Mouse (Mus musculus) cerebellum, adult (tissue): ENCODE results near the gene Nav3.

ENCODE experiments used
- ATAC-seq: cut with Nextera tagmentation; 2 replicates; pipeline ENCODE4 v1.9.2; 2017; ENCODE audit warnings: mild to moderate bottlenecking, moderate library complexity, mixed read lengths; ENCODE audit not compliant: insufficient number of reproducible peaks, low FRiP score, low TSS enrichment

The Nav3 gene

DNA sequence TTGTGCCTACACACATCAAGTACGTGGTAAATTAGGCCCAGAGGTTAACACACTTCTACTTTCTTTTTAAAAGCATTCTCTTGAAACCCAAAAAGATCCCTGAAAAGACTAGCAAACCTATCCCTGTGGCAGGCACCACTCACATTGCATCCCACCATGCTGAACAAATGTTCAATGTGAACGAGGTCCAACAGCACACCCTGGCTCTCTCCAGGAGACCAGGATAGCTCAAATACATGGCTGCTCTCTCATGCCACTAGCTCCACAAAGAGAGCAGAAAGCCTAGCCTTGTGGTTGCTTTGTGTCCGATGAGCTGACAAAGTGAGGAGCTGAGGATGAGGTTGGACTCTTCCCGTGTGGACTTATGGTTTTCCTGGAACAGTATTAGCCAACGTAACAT lies 249.6 kb downstream of the Nav3 start:
- peak; percentile 81 for ATAC-seq

DNA sequence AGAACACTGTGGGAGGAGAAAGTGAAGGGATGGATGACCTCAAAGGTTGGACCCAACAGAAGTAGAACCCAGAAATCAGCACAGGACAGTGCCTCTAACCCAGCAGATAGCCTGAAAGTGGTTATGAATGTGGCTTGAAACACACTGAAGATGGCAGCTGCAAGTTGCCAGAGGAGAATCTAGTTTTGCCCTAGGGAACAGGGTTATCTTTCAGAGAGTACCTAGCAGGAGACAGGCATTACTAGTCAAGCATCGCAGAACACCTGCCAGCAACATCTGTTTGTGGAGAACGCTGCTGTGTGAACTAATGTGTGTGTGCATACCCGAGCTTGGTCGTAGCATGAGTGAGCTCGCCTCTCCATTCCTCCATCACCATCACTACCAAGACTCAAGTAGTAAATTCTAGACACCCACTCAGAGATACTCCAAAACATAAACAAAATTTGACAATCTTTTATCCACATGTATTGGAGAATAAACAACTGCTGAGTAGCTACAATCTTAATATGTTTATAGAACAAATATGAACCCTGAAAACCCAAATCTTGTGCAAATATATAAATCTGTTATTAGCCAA lies 251.8 kb downstream of the Nav3 start:
- ATAC-seq: no peak

DNA sequence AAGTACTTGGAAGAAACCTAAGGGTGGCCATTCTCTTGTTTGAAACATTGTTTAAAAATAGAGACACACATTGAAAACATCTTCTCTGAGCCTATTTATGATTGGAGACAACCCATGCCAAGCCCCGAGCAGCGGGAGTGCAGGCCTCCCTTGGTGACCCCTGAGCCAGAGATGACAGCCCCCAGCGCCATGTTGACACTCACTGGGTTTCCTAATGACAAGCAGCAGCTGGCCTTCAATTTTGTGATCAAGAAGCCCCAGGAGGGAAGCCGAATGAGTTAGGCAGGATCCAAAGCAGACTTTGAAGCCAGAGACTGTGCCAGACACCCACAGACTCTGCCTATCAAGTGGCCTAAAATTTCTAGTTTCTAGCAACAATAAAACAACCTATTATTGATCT lies 263.1 kb downstream of the Nav3 start:
- ATAC-seq: peak; percentile 28; the same call in 1 of the 2 replicates

DNA sequence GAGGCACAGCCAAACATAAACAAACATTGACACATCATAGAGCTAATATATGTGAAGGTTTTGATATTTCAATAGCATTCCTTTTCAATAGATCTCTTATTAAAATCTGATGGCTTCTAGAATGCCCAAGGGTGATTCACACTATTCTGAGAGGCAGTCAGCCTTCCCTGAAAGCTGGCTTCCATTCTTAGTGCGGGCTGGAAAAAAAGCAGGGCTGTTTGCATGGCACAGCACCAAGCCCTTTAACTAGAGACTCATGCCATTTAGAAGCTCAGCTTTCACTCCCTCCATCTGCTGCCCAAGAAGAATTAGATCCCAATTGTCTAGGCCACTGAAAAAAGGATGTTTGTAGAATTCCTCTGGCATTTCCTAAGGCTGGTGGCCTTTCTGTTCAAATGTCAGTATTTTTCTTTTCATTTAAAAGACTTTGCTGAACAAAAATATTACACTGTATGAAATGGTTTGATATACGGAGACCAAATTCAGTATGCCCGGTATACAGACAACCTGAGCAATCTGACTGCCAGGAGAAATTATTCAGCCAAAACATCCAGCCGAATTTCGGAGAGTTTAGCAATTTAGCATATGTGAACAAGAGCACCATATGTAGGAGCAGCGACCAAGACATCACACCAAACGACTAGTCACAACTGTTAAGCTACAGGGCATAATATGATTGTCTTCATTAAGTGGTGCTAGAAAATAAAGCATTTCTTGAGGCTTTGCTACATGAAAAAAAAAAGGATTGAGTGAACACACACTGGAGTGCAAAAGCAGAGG lies 263.8 kb downstream of the Nav3 start:
- ATAC-seq: peak; percentile 95

- no peak for ATAC-seq
Measured at GRCm38 (mm10) chr10:110186242-110186641, 269.8 kb downstream of the Nav3 start.

- ATAC-seq: no peak
Measured at GRCm38 (mm10) chr10:110175874-110176273, 280.1 kb downstream of the Nav3 start.

DNA sequence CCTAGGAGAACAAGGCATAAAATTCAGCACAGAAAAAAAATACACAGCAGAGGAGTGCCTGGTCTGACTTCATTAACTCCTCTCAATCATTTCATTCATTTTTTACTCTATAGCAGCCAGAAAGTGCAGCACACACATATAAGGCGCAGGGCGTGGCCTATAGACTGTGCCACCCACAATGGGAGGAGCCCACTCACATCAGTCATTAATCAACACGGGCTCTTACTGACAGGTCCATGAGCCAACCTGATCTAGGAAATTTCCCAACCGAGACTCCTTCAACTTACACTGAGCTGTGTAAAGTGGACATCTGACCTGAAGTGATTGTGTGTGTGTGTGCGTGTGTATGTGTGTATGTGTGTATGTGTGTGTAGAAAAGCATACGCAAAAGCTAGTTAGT lies 286.6 kb downstream of the Nav3 start:
- no peak for ATAC-seq

GRCm38 (mm10) chr10:110168892-110169291 lies 287.1 kb downstream of the Nav3 start:
- ATAC-seq: no peak

DNA sequence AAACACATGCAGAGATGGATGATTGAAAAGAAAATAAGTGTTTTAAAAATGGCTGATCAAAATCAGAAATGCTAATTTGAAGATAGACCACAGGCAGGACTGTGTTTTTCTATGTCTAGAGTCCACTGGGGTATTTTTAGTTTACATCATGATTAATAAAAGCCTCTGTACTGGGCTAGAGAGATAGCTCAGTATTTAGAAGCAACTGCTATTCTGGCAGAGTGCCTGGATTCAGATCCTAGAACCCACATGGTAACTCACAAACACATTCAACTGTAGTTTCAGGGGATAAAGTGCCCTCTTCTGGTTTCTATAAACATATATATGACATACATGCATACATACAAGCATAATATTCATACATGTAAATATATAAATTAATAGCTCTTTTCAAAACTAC lies 293.4 kb downstream of the Nav3 start:
- no peak for ATAC-seq

- no peak for ATAC-seq
Measured at GRCm38 (mm10) chr10:110160894-110161293, 295.1 kb downstream of the Nav3 start.

DNA sequence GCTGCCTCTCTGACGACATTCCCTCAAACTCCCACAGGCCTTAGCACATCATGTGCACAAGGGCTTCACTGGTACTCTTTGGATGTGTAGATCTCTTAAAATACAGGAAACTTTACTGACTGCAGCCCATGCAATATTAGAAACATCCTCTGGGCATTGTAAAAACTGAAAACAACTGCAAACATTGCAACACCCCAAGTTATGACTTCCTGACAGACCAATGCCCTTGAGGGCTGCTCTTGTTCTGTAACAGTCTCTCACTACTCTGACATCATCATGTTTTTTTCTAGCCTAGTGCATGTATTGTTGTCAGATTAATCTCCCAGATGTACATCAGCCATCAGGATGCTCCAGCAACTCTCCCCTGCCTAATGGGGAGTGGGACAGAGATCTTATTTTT lies 296.5 kb downstream of the Nav3 start:
- ATAC-seq: no peak

GRCm38 (mm10) chr10:110158122-110158521 lies 297.9 kb downstream of the Nav3 start:
- no peak for ATAC-seq

GRCm38 (mm10) chr10:110156412-110156811 lies 299.6 kb downstream of the Nav3 start:
- ATAC-seq: no peak

DNA sequence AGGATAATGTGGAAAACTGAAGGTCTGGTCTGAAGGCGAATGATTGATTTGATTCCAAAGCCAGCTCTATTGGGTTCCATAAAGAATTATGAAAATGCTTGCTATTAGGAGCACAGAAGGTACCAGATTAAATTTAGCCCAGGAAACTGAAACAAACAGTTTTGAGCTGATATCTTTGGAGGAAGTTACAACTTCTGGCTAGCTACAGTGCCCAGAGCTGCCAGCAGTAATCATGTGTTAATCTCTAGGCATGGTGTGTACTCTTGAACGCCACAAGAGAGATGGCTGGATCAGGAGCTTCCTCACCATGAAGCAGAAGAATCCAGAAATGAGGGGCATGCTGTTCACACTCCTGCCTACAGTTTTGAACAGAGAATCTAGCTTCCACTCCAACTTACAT lies 300.5 kb downstream of the Nav3 start:
- no peak for ATAC-seq

DNA sequence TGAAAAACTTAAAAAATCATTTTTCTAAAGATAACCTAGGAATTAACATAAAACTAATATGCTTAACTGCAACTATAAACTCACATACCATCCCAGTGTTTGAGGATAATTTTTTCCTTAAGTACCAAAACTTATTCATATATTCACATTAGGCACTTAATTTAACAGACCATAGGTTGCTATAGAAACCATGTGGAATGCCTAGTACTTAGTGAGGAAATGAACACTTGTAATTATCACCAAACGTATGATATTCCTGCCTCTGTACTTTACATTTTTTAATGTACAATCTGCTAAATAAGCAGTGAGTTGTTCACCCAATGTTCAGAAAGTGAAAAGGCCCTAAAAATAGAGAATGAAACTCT lies 301.1 kb downstream of the Nav3 start:
- ATAC-seq: no peak

DNA sequence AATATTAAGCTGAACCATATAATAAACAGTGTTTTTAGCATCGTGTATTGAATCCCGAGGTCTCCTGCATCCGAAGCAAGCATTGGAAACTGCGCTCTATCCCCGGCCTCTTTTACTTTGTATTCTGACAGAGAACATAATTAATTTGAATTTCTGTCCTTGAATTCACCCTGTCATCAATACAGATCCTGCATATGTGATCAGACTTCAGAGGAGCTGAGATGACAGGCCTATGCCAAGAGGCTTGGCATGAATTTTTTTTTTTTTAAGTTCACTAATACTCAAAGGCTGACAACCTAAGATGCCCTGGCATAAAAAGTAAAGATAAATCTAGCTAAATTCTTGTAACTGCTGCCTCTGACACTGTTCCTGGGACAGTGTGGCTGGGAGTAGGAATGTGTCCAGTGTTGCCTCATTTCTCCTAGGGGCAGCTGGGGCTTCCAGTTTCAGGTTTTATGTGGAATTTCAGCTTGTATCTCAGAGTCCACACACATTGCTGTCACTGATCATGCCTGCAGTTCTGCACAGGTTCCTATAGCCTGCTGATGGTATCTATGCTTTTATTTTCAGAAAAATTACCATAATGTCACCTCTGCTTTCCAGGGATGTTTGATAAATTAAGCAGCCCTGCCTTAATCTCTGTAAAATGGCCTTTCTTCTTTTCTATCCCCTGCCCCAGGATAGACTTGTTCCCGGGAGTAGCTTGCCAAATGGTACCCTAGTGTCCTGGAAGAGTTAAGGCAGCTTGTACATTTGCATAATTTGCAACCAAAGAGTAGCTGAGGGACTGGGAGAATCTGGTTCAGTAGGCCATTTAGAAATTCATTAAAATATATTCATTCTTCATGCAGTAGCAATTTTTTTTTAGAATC lies 301.8 kb downstream of the Nav3 start:
- peak; percentile 24 for ATAC-seq

GRCm38 (mm10) chr10:110120572-110120971 lies 335.4 kb downstream of the Nav3 start:
- ATAC-seq: no peak

- no peak for ATAC-seq
Measured at GRCm38 (mm10) chr10:110117341-110117740, 338.7 kb downstream of the Nav3 start.

DNA sequence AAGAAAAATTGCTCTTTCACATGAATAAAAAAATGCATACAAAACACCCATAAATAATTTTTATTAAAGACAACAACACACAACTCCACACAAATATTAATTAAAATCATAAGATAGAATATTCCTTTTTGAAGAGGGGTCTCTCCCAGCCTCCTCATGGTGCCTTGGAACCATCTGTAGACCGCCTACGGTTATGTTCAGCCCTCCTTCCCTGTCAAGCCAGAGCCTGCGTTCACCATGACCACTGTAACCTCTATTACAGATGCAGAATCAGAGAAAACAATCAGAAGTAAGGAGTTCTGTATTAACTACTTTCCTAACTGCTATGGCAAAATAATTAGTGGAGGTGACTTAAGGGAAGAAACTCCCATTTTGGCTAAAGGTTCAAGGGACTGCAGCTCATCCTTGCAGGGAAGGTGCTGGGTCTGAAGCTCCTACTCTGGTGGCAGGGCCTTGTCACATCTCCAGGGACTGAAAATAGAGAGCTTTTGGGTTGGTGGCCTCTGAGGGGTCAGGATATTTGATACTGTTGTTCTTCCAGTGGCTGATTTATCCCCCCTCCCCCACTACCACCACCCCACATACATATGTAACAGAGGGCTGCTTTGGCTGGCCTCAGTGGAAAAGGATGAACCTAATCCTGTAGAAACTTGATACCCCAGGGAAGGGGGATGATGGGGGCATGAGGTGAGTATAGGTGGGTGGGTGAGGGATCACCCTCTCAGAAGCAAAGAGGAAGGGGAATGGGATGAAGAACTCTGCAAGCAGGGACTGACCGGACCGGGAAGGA lies 343.1 kb downstream of the Nav3 start:
- ATAC-seq: no peak

DNA sequence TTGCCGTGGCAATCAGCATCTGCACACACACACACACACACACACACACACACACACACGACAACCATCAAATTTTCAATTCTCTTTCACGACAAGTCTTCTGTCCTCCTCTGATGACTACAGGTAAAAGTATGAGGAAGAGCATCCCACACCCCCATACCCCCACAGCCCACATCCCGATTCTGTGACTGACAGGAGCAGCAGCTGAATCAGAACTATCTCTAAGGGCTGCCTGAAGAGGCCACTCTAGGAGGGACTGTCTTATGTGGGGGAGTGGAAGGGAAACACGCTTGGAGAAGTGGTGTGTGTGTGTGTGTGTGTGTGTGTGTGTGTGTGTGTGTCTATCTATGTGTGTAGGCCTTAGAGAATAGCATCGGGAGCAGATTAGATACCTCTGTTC lies 352.7 kb downstream of the Nav3 start:
- ATAC-seq: no peak

GRCm38 (mm10) chr10:110102231-110102630 lies 353.8 kb downstream of the Nav3 start:
- ATAC-seq: no peak
